Mouse (Mus musculus): ENCODE data around the gene Mtx1.
A peak's percentile ranks its signal among the peaks of the same experiment; 100 is the strongest.

Gene Mtx1

DNA sequence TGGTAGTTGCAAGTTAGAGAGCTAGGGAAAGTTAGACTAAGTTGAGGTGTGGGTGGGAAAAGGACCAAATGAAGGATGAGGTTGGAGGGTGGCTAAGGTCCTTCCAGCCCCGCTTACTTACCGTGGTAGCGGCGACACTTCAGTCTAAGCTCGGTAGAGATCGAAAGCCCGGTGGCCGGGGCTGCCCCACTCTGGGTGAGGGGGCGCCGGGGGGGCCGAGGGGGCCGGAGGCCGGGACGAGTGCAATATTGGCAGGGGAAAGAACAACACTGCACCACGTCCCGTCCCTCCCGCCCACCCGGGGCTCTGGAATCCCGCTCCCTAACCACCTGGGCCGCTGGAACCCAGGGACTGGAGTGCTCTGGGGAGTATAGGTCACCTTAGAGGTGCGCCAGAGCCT is at the start of gene Mtx1:
TSS of gene Mtx1 (minus strand) at position 189 of the 400 bp plus-strand sequence.
- no peak for DNase-seq (ENCODE audit: low spot score)

- DNase-seq (ENCODE audit: low spot score), result no peak
Measured at GRCm38 (mm10) chr3:89276061-89276460, 49.2 kb upstream of the Mtx1 start.

- DNase-seq (ENCODE audit: low spot score), result no peak
Measured at GRCm38 (mm10) chr3:89271760-89272159, 44.9 kb upstream of the Mtx1 start.

GRCm38 (mm10) chr3:89270891-89271290 is 44.0 kb upstream of the Mtx1 start:
- DNase-seq (ENCODE audit: low spot score), result peak; percentile 26

GRCm38 (mm10) chr3:89270051-89270755 is 43.3 kb upstream of the Mtx1 start, which contains the start of gene Slc50a1:
Gene Slc50a1 (minus strand): TSS chr3:89270570.
- DNase-seq (ENCODE audit: low spot score), result peak; percentile 79

DNA sequence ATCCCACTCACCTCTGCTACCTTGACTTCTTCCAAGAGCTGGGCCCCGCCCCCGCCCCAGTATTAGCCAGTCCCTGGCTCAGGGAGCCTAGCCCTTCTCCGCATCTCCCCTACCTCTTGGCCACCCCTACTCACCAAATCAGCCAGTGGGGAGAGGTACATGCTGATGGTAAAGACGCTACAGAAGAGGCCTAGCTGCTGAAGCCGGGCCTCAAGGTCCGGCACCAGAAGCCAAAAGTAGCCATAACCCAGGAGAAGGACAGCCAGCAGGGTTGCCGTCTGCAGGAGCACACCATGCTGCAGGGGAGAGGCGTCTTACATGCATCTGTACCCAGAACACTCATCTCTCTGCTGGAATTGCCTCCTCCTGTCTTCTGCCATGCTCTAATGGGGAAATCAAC is 42.0 kb upstream of the Mtx1 start:
- DNase-seq (ENCODE audit: low spot score), result no peak

DNA sequence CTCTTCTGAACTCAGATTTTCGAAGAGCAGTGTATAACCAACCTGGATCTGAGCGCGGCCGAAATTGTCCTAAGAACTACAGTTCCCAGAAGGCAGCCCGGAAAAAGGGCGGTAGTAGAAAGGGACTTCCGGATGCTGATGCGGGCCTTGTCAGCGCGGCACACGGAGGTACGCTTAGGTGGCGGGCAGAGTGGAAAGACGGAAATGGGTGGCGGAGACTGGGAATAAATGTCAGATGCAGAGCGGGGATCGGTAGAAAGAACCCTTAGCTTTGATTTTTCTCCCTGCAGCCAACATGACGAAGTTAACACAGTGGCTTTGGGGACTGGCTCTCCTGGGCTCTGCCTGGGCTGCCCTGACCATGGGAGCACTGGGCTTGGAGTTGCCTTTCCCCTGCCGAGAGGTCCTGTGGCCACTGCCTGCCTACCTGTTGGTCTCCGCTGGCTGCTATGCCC is 39.6 kb upstream of the Mtx1 start:
- peak; percentile 94 for DNase-seq (ENCODE audit: low spot score)

DNA sequence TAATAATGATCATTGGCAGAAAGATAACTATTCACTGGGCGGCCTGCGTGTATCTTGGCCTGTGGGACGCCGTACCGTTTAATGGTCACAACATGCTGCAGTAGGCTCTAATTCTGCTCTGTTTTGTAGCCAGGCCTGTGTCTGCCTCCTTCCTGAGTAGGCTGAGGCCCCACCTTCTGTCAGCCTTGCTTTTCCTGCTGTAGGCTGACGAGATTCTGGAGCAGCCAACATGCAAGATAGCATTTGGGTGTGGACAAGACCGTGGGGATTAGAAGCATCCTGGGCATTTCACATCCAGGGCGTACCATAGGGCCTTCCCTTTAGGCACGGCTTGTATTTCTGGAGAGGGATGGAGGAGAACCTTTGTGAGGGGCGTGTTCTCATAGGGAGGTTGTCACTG is 35.5 kb upstream of the Mtx1 start:
- no peak for DNase-seq (ENCODE audit: low spot score)

DNA sequence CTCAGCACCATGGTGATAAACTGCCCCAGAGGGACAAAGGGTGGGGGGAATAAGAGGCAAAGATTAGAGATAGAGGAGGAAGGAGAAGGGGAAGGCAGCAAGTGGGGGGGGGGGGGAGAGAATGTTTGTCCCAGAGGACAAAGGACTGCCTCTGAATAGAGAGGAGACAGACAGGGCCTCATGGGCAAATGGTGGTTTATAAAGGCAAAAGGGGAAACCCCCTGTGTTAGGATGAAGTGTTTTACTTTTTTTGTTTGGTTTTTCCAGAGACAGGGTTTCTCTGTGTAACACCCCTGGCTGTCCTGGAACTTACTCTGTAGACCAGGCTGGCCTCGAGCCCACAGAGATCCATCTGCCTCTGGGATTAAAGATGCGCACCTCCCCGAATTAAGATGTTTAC is 33.3 kb upstream of the Mtx1 start:
- no peak for DNase-seq (ENCODE audit: low spot score)

- DNase-seq (ENCODE audit: low spot score), result no peak
Measured at GRCm38 (mm10) chr3:89259076-89259475, 32.2 kb upstream of the Mtx1 start, which contains the start of gene Dpm3. Gene Dpm3 (plus strand): TSS chr3:89259358.

DNA sequence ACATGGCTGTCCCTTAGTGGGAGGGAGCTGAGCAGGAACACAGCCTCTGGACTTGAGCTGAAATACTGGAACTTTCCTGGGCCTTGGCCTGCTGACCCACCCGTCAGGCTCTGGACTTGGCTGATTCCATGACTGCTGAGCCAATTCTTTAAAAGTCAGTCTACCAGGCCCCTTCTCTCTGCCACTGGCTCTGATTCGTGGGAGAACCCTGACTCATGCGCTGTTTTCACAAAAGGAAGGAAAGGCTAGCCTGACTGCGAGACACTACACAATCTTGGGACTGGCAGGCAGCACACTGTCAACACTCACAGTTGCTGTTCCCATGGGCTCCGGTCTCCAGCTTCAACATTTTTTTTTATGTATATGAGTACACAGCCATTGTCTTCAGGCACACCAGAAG is 29.3 kb upstream of the Mtx1 start:
- DNase-seq (ENCODE audit: low spot score), result no peak

- no peak for DNase-seq (ENCODE audit: low spot score)
Measured at GRCm38 (mm10) chr3:89254994-89255393, 28.1 kb upstream of the Mtx1 start.

DNA sequence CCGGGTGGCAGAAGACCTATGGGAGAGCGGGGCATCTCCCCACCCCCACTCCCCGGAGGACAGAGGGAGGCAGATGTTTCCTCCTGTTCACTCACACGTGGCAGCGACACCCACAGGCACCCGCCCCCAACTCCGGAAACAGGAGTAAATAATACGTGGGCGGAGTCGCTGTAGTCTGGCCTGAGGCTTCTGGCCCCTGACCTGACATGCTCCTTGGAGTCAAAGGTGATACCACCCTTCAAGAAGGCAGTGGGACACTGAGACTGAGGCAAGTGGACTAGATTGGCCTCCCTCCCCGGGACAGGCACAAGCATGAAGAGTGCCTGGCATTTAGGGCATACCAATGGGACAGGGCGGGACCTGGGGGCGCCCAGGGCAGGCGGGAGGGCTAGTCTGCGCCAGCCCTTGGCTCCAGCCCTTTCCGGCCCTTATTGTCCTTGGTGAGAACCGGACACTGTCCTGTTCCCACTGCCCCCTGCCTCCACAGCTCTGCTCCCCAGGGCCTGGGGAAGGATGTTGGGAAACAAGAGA is 24.5 kb upstream of the Mtx1 start:
- peak; percentile 78 for DNase-seq (ENCODE audit: low spot score)

DNA sequence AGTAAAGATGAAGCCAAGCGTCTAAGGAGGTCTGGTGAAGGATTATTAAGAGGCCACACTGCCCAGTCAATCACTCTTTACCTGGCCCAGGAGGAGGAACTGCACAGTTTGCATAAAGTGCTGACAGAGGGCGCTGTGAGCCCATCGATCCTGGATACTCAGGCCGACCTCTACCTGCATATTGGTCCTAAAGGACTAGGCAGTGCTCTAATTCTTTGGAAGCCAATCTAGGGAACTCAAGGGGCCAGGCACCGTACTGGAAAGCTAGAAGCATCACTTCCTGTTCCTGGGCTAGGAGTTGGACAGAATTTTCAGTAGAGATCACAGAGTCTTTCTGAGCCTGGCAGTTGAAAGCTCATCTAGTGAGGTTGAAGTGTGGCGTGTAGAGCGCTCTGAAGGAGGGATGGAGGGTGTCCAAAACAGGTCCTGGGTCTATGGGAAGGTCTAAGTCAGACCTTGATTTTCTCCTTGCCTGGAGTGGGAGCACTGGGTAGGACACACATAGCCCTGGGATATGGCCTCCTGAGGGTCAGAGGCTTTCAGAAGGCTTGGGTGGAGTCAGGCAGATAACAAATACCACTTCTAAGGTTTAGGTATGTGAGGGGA is 23.6 kb upstream of the Mtx1 start:
- DNase-seq (ENCODE audit: low spot score), result peak; percentile 74

DNA sequence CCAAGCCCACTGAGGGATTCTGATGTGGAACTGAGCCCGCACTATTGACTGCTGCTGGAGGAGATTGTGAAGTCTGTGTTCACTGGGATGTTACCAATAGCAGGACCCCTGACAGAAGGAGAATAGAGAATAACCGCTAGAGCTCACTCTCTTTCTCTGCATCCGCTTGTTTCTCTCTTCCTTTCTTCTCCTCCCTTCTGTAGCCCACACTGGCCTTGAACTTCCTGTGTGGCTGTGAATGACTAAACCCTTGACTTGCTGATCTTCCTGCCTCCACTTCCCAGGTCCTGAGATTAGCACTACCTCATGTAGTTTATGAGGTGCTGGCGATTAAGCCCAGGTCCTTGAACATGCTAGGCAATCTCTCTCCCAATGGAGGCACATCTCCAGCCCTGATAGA is 20.6 kb upstream of the Mtx1 start:
- no peak for DNase-seq (ENCODE audit: low spot score)

- peak; percentile 95 for DNase-seq (ENCODE audit: low spot score)
Measured at GRCm38 (mm10) chr3:89246261-89247100, 19.6 kb upstream of the Mtx1 start, which contains the start of gene Trim46. Gene Trim46 (minus strand): TSS chr3:89246309.

GRCm38 (mm10) chr3:89245688-89246171 is 18.8 kb upstream of the Mtx1 start, which contains the start of gene Krtcap2:
Gene Krtcap2 (plus strand): TSS chr3:89245966.
- peak; percentile 52 for DNase-seq (ENCODE audit: low spot score)

- DNase-seq (ENCODE audit: low spot score), result peak; percentile 64
Measured at GRCm38 (mm10) chr3:89244982-89245687, 18.2 kb upstream of the Mtx1 start.

GRCm38 (mm10) chr3:89244158-89244981 is 17.5 kb upstream of the Mtx1 start:
- peak; percentile 54 for DNase-seq (ENCODE audit: low spot score)

DNA sequence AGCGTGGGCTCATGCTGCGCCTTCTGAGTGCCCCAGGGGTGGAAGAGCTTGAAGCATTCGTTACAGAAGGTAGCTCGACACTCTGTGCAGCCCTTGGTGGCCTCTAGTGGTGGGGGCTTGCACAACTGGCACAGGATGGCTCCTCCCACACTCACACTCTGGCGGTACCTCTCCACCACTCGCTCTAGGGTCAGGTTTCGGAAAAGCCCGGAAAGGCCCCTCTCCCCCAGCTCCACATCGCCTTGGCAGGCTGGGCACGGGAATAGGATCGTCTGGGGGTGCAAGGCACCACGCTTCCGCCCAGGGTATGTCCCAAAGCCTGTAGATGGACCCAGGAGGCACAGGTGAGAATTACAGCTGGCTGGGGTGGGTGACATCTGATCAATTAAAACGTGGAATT is 16.7 kb upstream of the Mtx1 start:
- DNase-seq (ENCODE audit: low spot score), result peak; percentile 81

Measured in embryo, embryonic 10.5 days (tissue).